Mouse (Mus musculus) kidney, adult 2 months (tissue): ENCODE results near the gene Sh3gl1. TPM values are rescaled to one million over a fixed set of nuclear protein-coding genes. Genes with fewer than 3 reads are reported as not detected.

Source experiments
- DNase-seq: peaks from one replicate; pipeline ENCODE4 v3.0.0; 2021
- H3K27ac ChIP-seq: fragments of 200-500 bp; 2 replicates; pipeline ENCODE4 v1.5.1; 2012; ENCODE audit warnings: low read depth, low read length, control low read depth, inconsistent platforms; ENCODE audit not compliant: insufficient read depth
- H3K27me3 ChIP-seq: fragments of 200-500 bp; replicated peaks from 2 replicates; pipeline ENCODE4 v1.6.1; 2012; ENCODE audit warnings: mild to moderate bottlenecking, moderate library complexity, low read length, inconsistent platforms; ENCODE audit not compliant: control insufficient read depth, insufficient read depth
- H3K36me3 ChIP-seq: fragments of 200-500 bp; 2 replicates; pipeline ENCODE4 v1.6.1; 2012; ENCODE audit warnings: mild to moderate bottlenecking, moderate library complexity, low read length, inconsistent platforms; ENCODE audit not compliant: control insufficient read depth, insufficient read depth
- H3K4me1 ChIP-seq: fragments of 200-500 bp; 2 replicates; pipeline ENCODE4 v1.6.1; 2011; ENCODE audit warnings: low read length; ENCODE audit not compliant: control insufficient read depth, insufficient read depth
- H3K4me3 ChIP-seq: fragments of 200-500 bp; 2 replicates; pipeline ENCODE4 v1.5.1; 2011; ENCODE audit warnings: mild to moderate bottlenecking, low read depth, low read length, control low read depth; ENCODE audit not compliant: insufficient read depth
- CTCF ChIP-seq: fragments of 200-500 bp; conservative IDR thresholded peaks from 2 replicates; pipeline ENCODE4 v1.5.1; 2011; ENCODE audit warnings: low read depth, mild to moderate bottlenecking, control low read depth, low read length, moderate library complexity, mixed read lengths; ENCODE audit not compliant: insufficient read depth, insufficient read length
- POLR2A ChIP-seq: fragments of 200-500 bp; IDR thresholded peaks from one replicate; pipeline ENCODE4 v1.6.1; 2011; ENCODE audit warnings: low read depth, low read length, control low read depth
- WGBS: fragments of 180-500 bp; shearing (Covaris S2); methylation state at CpG from one replicate; pipeline ENCODE4 v1.1.7; 2018; 5-methylcytosine and 5-hydroxymethylcytosine counted together
- polyA plus RNA-seq: library from polyadenylated mRNA; depleted of rRNA; stranded (reverse); fragments of >200 nt; gene quantifications from 2 replicates; pipeline ENCODE4 v1.2.3, GENCODE M21; 2012

Gene Sh3gl1
- polyA plus RNA-seq, 1 experiment, result 48.7 TPM

DNA sequence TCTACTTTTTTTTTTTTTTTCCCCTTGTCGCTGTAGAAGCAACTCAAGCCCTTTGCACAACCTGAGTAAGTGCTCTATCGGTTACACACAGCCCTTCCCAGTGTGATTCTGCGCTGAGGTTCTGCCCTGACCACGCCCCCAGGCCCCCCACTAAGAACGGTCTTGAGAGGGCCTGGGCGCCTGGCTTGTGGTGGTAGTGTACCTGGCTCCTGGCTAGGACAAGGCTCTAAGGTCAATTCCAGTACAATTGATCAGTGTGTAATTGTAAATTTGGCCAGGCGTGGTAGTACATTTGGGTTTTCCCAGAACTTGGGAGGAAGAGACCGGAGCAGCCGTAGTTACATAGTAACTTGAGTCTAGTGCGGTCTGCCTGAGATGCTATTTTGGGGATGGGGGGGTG is 29.5 kb downstream of the Sh3gl1 start:
- peaks cover 3% of the 10 kb centered on the region; the same call in 1 of the 2 replicates for H3K4me1 ChIP-seq
- no peak overlapping the region for H3K4me3 ChIP-seq
- DNase-seq, result peak; percentile 63
- H3K27me3 ChIP-seq, result no peaks in the 10 kb centered on the region
- TF ChIP-seq POLR2A, result no peak
- TF ChIP-seq CTCF, result no peak
- H3K36me3 ChIP-seq, result no peaks in the 10 kb centered on the region
- H3K27ac ChIP-seq, result no peak overlapping the region
- whole genome bisulfite sequencing, result 34% methylated on average over 10 of the region's 10 CpGs

DNA sequence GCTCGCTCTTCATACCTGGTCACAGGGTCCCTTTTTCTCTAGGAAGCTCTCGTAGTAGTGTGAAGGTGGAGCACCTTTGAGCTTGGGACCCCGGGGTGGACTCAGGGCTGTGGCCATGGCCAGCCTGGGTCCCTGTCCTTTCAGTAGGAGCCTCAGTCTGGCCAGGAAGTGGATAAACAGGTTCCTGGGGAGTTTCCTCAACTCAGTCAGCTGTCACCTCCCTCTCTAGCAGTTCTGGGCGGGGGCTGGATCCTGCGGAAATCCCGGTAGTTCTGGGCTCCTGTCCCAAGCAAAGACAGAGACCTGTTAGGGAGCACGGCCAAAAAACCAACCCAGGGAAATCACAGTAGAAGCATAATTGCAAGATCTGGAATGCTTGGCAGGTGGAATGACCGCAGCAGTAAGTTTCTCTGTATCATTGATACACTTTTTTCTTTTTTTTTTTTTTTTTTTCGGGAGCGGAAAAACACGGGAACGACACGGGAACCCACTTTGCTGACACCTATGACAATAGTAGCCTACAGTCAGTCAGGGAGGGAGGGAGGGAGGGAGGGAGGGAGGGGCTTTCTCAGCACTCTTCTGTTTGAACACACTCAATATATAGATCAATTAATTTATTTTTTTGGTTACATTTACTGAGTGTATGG is 30.9 kb downstream of the Sh3gl1 start, which contains the start of the genes Stap2 and Mpnd:
TSS of gene Stap2 (minus strand) at position 170 of the 647 bp plus-strand sequence.
TSS of gene Mpnd (plus strand) at position 297 of the 647 bp plus-strand sequence.
- Histone ChIP-seq H3K4me1 (peaks cover 3% of the 10 kb centered on the region; the same call in 1 of the 2 replicates), H3K27me3 (no peaks in the 10 kb centered on the region), H3K27ac (peak within 1 kb of the TSS; percentile 59), H3K4me3 (peak within 1 kb of the TSS; percentile 52), H3K36me3 (no peaks in the 10 kb centered on the region)
- DNase-seq, result peak; percentile 84
- no peak for TF ChIP-seq POLR2A
- TF ChIP-seq CTCF, result no peak
- 22% methylated on average over 13 of the region's 13 CpGs for WGBS

DNA sequence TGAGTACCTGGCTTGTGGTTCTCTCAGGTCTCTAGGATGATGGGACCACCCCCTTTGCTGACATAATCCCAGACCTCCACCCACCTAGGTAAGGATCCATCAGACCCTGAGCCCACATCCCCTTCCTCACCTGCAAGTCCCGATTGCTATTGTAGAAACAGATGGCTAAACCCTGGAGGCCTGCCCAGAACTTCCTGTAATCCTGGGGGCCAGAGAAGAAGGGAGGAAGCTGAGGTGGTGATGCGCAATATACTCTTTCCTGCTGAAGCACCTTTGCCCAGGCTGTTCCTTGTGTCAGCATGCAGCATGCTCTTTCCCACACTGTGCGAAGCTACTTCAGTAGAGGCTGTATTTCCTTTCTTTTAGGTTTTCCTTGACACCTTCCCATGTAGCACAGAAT is 33.4 kb downstream of the Sh3gl1 start:
- H3K4me1 ChIP-seq, result peaks cover 3% of the 10 kb centered on the region; the same call in 1 of the 2 replicates
- H3K27me3 ChIP-seq, result no peaks in the 10 kb centered on the region
- H3K36me3 ChIP-seq, result no peaks in the 10 kb centered on the region
- no peak for DNase-seq
- TF ChIP-seq CTCF, result no peak
- WGBS, result 79% methylated on average over 3 of the region's 3 CpGs
- no peak overlapping the region for H3K27ac ChIP-seq
- H3K4me3 ChIP-seq, result no peak overlapping the region

GRCm38 (mm10) chr17:55999794-56000499 is 36.5 kb downstream of the Sh3gl1 start:
- 35% methylated on average over 30 of the region's 30 CpGs for WGBS
- DNase-seq, result no peak

GRCm38 (mm10) chr17:55996007-55996406 is 40.4 kb downstream of the Sh3gl1 start:
- H3K4me1 ChIP-seq, result no peaks in the 10 kb centered on the region
- H3K27ac ChIP-seq, result no peak overlapping the region
- H3K27me3 ChIP-seq, result no peaks in the 10 kb centered on the region
- WGBS, result 48% methylated on average over 15 of the region's 15 CpGs
- DNase-seq, result peak; percentile 89
- TF ChIP-seq POLR2A, result no peak
- no peaks in the 10 kb centered on the region for H3K36me3 ChIP-seq
- H3K4me3 ChIP-seq, result no peak overlapping the region

More at GRCm38 (mm10) chr17:55999794-56000499, 36.5 kb downstream of the Sh3gl1 start:
- H3K27me3 ChIP-seq, result no peaks in the 10 kb centered on the region
- H3K36me3 ChIP-seq, result no peaks in the 10 kb centered on the region
- no peak overlapping the region for H3K27ac ChIP-seq
- TF ChIP-seq POLR2A (no peak), CTCF (no peak)
- H3K4me3 ChIP-seq, result no peak overlapping the region
- no peaks in the 10 kb centered on the region for H3K4me1 ChIP-seq

DNA sequence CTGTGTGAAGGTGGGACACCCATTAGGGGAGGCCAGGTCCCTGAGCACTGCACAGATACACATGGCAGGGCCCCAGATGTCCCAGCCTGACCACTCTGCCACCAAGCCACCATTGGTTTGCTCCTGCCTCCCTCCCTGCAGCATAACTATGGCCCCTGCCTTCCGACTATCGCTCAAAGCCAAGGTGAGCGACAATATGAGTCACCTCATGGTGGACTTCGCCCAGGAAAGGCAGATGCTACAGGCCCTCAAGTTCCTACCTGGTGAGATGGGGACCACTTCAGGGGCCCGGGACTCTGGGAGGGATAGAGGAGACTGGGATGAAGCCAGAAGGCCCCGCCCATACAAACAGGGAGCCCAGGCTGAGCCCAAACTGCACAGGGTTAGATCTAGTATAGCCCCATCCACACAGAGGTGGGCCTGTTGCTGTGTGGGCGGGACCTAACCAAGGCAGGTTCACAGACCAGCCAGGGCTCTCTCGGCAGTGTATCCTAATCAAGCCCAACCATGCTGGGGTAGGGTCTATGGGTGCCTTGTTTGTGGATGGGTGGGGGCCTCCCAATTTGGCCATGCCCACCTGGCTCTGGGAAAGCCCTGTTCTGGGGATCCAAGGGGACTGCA is 46.0 kb downstream of the Sh3gl1 start:
- H3K4me3 ChIP-seq, result no peak overlapping the region
- TF ChIP-seq CTCF, result no peak
- TF ChIP-seq POLR2A, result no peak
- H3K27me3 ChIP-seq, result no peaks in the 10 kb centered on the region
- no peak overlapping the region for H3K27ac ChIP-seq
- no peak for DNase-seq
- H3K4me1 ChIP-seq, result no peaks in the 10 kb centered on the region
- 85% methylated on average over 8 of the region's 8 CpGs for WGBS
- H3K36me3 ChIP-seq, result no peaks in the 10 kb centered on the region

- H3K4me3 ChIP-seq, result no peak within 1 kb of the TSS
- TF ChIP-seq POLR2A, result no peak
- no peak for TF ChIP-seq CTCF
- DNase-seq, result no peak
- no peaks in the 10 kb centered on the region for H3K4me1 ChIP-seq
- no peaks in the 10 kb centered on the region for H3K27me3 ChIP-seq
- WGBS, result 10% methylated on average over 35 of the region's 35 CpGs
- H3K36me3 ChIP-seq, result no peaks in the 10 kb centered on the region
- H3K27ac ChIP-seq, result no peak within 1 kb of the TSS
Measured at GRCm38 (mm10) chr17:55986030-55986961, 50.1 kb downstream of the Sh3gl1 start, which contains the start of gene Fsd1. Gene Fsd1 (plus strand): TSS chr17:55986509.
